24 mouse cellular contexts compared by ENCODE assay signal in genomic region chr1:93937807-93938206, GRCm38 (mm10). TPM values are rescaled to one million over a fixed set of nuclear protein-coding genes. Genes with fewer than 3 reads are reported as not detected.
A peak's percentile ranks its signal among the peaks of the same experiment; 100 is the strongest.
DNase-seq lines count a peak whose midpoint lies in the region; ATAC-seq and TF ChIP-seq lines count a peak whose summit lies in the region.
"Not testable (repeated sequence)": the region's sequence is repeated elsewhere in the genome, so short reads cannot be mapped to it uniquely, and the experiment has no call there.
"Had no signal": no experiment of that assay in that cellular context is flagged by ENCODE, and none has a peak within 500 bp of the region (broad histone marks: within the 10 kb centered on the region; RNA-seq: fewer than 3 reads in every experiment).

No protein-coding gene starts in this region.

- not testable (repeated sequence) for H3K27ac ChIP-seq in forebrain, postnatal 0 days (ENCODE audit: low read depth, low read length)

- H3K9ac ChIP-seq in forebrain, postnatal 0 days = not testable (repeated sequence)

- not testable (repeated sequence) for TF ChIP-seq CTCF in forebrain, postnatal 0 days (IDR thresholded peaks at IDR 0.05; ENCODE audit: low read depth)

- not testable (repeated sequence) for H3K36me3 ChIP-seq in forebrain, postnatal 0 days (ENCODE audit: insufficient read depth)

- not testable (repeated sequence) for H3K4me3 ChIP-seq in forebrain, postnatal 0 days (ENCODE audit: low read depth, low read length)

- DNase-seq in forebrain, postnatal 0 days = not testable (repeated sequence)
- DNase-seq in left cerebral cortex, adult 11 months (ENCODE audit: low spot score) = peak; percentile 26
- peak; percentile 39 for DNase-seq in right cerebral cortex, adult 18-20 months
- peak; percentile 34 to 36 for DNase-seq in right cerebral cortex, postnatal 36 days (ENCODE audit: low spot score in 2 of 2)

- not testable (repeated sequence) for H3K4me2 ChIP-seq in forebrain, postnatal 0 days (ENCODE audit: low read depth)

- peak; percentile 18; the same call in 1 of the 2 replicates for ATAC-seq in forebrain, postnatal 0 days
- ATAC-seq in granulocyte monocyte progenitor cell, adult 5-6 weeks (replicated peaks; ENCODE audit: poor library complexity, severe bottlenecking) = peak; percentile 37; the same call in 1 of the 2 replicates
- peak; percentile 50 for ATAC-seq in megakaryocyte progenitor cell, adult 5-6 weeks (replicated peaks; ENCODE audit: poor library complexity)

- H3K4me1 ChIP-seq in forebrain, postnatal 0 days (ENCODE audit: insufficient read depth) = not testable (repeated sequence)

- H3K9me3 ChIP-seq in forebrain, postnatal 0 days (ENCODE audit: low read length) = not testable (repeated sequence)

- not testable (repeated sequence) for H3K27me3 ChIP-seq in forebrain, postnatal 0 days (ENCODE audit: insufficient read depth, low read length)

- 36% methylated on average over 1 of the region's 1 CpGs for WGBS in forebrain, postnatal 0 days

RNA-seq across cellular contexts. Expression of gene Gal3st2b, which starts 19.7 kb away (rescaled TPM):
- total RNA-seq in forebrain, postnatal 0 days (2014; rRNA removed) = not detected in 2 replicates
- not detected in 2 replicates for polyA plus RNA-seq in forebrain, postnatal 0 days (2015; fragmentation: Nextera tagmentation; extraction: Ambion mirVana)
- total RNA-seq in granulocyte monocyte progenitor cell, adult 5-6 weeks (2014; fragmentation: Nextera tagmentation) = not detected in 2 replicates
- total RNA-seq in granulocyte monocyte progenitor cell, adult 5-6 weeks (2017) = not detected in 2 replicates
- not detected in 2 replicates for total RNA-seq in megakaryocyte progenitor cell, adult 5-6 weeks (2015)
- total RNA-seq in megakaryocyte progenitor cell, adult 5-6 weeks (2017) = not detected in 2 replicates
- total RNA-seq: gastrocnemius, adult 18-20 months; hindbrain, postnatal 0 days; MEL had no signal
- polyA plus RNA-seq: C2C12; CD4-positive, CD25-positive, alpha-beta regulatory T cell, adult 4 months; cortical plate, adult 2 months; embryonic facial prominence, embryonic 10.5 days; embryonic facial prominence, embryonic 13.5 days; forebrain, embryonic 10.5 days; forebrain, embryonic 13.5 days; heart, embryonic 15.5 days; hindbrain, embryonic 11.5 days; inflammation-experienced regulatory T-cells, adult 6 months had no signal

RNA-seq across cellular contexts. Expression of gene Gal3st2c, which starts 52.5 kb away (rescaled TPM):
- total RNA-seq in forebrain, postnatal 0 days (2014; rRNA removed) = not detected in 2 replicates
- polyA plus RNA-seq in forebrain, postnatal 0 days (2015; fragmentation: Nextera tagmentation; extraction: Ambion mirVana) = not detected in 2 replicates
- total RNA-seq in granulocyte monocyte progenitor cell, adult 5-6 weeks (2014; fragmentation: Nextera tagmentation) = not detected in 2 replicates
- total RNA-seq in granulocyte monocyte progenitor cell, adult 5-6 weeks (2017) = not detected in 2 replicates
- not detected in 2 replicates for total RNA-seq in megakaryocyte progenitor cell, adult 5-6 weeks (2015)
- not detected in 2 replicates for total RNA-seq in megakaryocyte progenitor cell, adult 5-6 weeks (2017)
- total RNA-seq: hindbrain, postnatal 0 days had no signal
- polyA plus RNA-seq: adrenal gland, adult 2 months; C2C12; cerebellum, adult 2 months; embryonic facial prominence, embryonic 10.5 days; embryonic facial prominence, embryonic 13.5 days; forebrain, embryonic 10.5 days; forebrain, embryonic 13.5 days; forebrain, embryonic 16.5 days; heart, embryonic 12.5 days; hindbrain, embryonic 11.5 days; hindbrain, embryonic 14.5 days; hindbrain, postnatal 0 days had no signal
